Mouse (Mus musculus) midbrain, embryonic 12.5 days (tissue): ENCODE results near the gene Ypel2. TPM values are rescaled to one million over a fixed set of nuclear protein-coding genes. Genes with fewer than 3 reads are reported as not detected.

Experiments used
- ATAC-seq: fragments of 200-750 bp; cut with Nextera tagmentation; 2 replicates; pipeline ENCODE4 v1.8.0; 2017; ENCODE audit warnings: low read depth, moderate TSS enrichment, moderate library complexity; ENCODE audit not compliant: low FRiP score
- H3K27ac ChIP-seq: fragments of 300-500 bp; sonication (generic); replicated peaks from 2 replicates; pipeline ENCODE4 v1.5.1; 2016; ENCODE audit warnings: mild to moderate bottlenecking
- H3K27me3 ChIP-seq: fragments of 300-500 bp; sonication (generic); 2 replicates; pipeline ENCODE4 v1.6.1; 2016; ENCODE audit warnings: mild to moderate bottlenecking
- H3K36me3 ChIP-seq: fragments of 300-500 bp; sonication (generic); 2 replicates; pipeline ENCODE4 v1.6.1; 2016
- H3K4me1 ChIP-seq: fragments of 300-500 bp; sonication (generic); 2 replicates; pipeline ENCODE4 v1.6.1; 2016
- H3K4me2 ChIP-seq: fragments of 300-500 bp; sonication (generic); replicated peaks from 2 replicates; pipeline ENCODE4 v1.6.1; 2016; ENCODE audit warnings: mild to moderate bottlenecking, moderate library complexity
- H3K4me3 ChIP-seq: fragments of 300-500 bp; sonication (generic); 2 replicates; pipeline ENCODE4 v1.5.1; 2016; ENCODE audit warnings: mild to moderate bottlenecking
- H3K9ac ChIP-seq: fragments of 300-500 bp; sonication (generic); replicated peaks from 2 replicates; pipeline ENCODE4 v1.6.1; 2016; ENCODE audit warnings: mild to moderate bottlenecking, moderate library complexity
- H3K9me3 ChIP-seq: fragments of 300-500 bp; sonication (generic); 2 replicates; pipeline ENCODE4 v1.6.1; 2016; ENCODE audit warnings: mild to moderate bottlenecking
- WGBS: fragments of 180-500 bp; shearing (Covaris S2); methylation state at CpG from one replicate; pipeline ENCODE4 v1.1.7; 2016; 5-methylcytosine and 5-hydroxymethylcytosine counted together
- polyA plus RNA-seq: library from polyadenylated mRNA; unstranded; fragments of >200 nt; fragmentation: Nextera tagmentation; extraction: Ambion mirVana; gene quantifications from 2 replicates; pipeline ENCODE4 v1.2.1, GENCODE M21; 2016

Gene Ypel2
- polyA plus RNA-seq, 1 experiment from 2014 or later: 10.3 TPM

DNA sequence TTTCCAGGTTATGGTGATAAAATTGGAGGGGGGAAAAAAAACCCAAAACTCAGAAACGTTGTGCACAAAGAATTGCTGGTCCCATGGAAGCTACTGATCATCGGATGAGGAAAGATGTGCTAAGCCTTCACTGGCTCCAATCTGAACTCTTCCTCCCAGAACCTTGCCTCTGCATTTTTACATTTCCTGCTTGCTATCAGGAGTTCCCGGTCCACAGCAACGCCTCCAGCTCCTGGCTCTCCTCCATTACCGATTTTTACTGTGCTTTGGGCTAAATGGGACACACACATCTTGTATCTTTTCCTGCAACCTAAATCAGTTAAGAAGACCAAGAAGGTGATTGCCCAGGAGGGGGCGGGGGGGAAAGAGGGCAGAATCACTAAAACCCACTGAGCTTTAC lies 54.0 kb downstream of the Ypel2 start:
- no peak overlapping the region for H3K4me3 ChIP-seq
- H3K9me3 ChIP-seq: no peaks in the 10 kb centered on the region
- H3K9ac ChIP-seq: no peak overlapping the region
- no peaks in the 10 kb centered on the region for H3K27me3 ChIP-seq
- WGBS: 88% methylated on average over 6 of the region's 6 CpGs
- no peak overlapping the region for H3K4me2 ChIP-seq
- H3K27ac ChIP-seq: no peak overlapping the region
- no peak for ATAC-seq
- no peaks in the 10 kb centered on the region for H3K4me1 ChIP-seq
- H3K36me3 ChIP-seq: peaks cover 28% of the 10 kb centered on the region

DNA sequence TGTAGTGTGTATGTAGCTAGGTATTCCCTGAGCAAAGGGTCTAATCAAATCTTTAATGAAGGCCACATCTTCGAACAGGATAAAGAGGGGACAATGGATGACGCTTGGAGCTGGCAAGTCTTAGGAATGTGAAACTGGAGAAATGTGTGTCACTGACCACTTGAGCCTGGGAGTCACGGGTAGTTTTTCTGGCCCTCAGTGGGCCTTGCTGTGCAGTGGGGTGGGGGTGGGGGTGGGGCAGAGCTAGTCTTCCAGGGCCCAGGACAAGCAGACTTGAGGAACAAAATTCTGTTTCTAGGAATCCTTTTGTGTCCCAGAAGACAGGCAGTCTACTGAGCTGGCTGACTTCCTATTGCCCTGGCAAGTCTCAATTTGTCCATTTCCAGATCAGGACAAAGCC lies 55.0 kb downstream of the Ypel2 start:
- no peak for ATAC-seq
- Histone ChIP-seq H3K36me3 (peaks cover 23% of the 10 kb centered on the region), H3K9me3 (no peaks in the 10 kb centered on the region), H3K4me3 (no peak overlapping the region), H3K27ac (no peak overlapping the region), H3K9ac (no peak overlapping the region), H3K27me3 (no peaks in the 10 kb centered on the region), H3K4me2 (no peak overlapping the region), H3K4me1 (no peaks in the 10 kb centered on the region)
- 76% methylated on average over 3 of the region's 3 CpGs for WGBS

DNA sequence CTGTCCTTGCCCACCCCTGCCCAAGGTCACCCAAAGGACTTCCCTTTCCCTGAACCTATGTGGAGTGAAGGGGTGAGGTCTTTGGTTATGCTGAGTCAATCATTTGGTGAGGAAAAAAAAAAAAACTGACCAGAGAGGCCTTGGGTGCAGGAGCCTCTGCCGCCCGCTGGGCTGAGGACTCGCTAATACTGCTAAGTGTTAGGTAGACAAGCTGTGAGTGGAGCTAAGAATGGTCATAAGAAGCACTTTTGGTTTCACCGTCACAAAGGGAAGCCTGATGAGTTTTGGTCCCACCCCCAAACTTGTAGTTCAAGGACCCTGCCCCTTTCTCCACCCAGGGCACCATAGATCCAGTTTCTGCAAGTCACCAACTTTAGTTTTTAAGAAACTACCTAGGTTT lies 55.4 kb downstream of the Ypel2 start:
- Histone ChIP-seq H3K9ac (no peak overlapping the region), H3K9me3 (no peaks in the 10 kb centered on the region), H3K4me1 (no peaks in the 10 kb centered on the region), H3K4me3 (no peak overlapping the region), H3K27ac (no peak overlapping the region), H3K4me2 (no peak overlapping the region), H3K27me3 (no peaks in the 10 kb centered on the region), H3K36me3 (peaks cover 18% of the 10 kb centered on the region)
- no peak for ATAC-seq
- WGBS: 87% methylated on average over 4 of the region's 4 CpGs

DNA sequence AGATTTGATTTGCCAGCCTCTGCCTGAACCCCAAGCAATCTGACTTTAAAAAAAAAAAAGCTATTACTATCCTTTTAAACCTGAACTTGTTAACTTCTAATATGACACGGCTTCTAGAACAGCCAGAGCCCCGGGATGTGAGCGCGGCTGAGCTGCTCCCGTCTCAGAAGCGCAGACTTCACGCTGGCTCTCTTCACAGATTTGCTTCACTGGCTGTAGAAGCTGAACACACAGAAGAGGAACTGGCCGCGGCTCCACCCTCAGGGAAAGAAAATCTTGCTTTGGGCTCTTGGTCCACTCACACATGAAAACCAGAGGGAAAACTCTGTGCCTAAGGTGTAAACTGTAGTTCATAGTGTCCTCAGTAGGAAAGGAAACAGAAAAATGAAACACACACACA lies 56.6 kb downstream of the Ypel2 start:
- Histone ChIP-seq H3K4me3 (no peak overlapping the region), H3K9me3 (no peaks in the 10 kb centered on the region), H3K4me2 (no peak overlapping the region), H3K9ac (no peak overlapping the region), H3K27ac (no peak overlapping the region), H3K4me1 (no peaks in the 10 kb centered on the region), H3K36me3 (peaks cover 11% of the 10 kb centered on the region; the same call in 1 of the 2 replicates), H3K27me3 (no peaks in the 10 kb centered on the region)
- ATAC-seq: no peak
- 48% methylated on average over 9 of the region's 9 CpGs for WGBS

DNA sequence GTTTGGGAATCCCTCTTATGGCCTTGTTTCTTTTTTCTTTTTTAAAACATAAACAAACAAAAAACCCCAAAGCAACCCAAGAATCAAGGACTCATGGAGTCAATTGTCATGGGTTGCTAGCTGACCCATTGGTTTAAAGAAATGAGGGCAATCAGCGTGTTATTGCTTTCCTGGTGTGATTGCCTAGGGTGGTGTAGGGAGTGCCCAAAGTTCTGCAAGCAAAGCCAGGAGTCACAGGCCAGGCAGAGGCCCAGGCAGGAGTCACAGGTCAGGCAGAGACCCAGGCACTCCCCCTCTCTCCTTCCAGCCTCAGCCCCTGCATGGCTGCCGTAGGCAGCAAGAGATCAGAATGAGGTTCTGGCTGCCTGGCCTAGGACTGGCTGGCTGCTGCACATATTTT lies 58.6 kb downstream of the Ypel2 start:
- Histone ChIP-seq H3K27ac (no peak overlapping the region), H3K9ac (no peak overlapping the region), H3K27me3 (no peaks in the 10 kb centered on the region), H3K4me1 (no peaks in the 10 kb centered on the region), H3K4me2 (no peak overlapping the region), H3K4me3 (no peak overlapping the region), H3K9me3 (no peaks in the 10 kb centered on the region), H3K36me3 (0 out of 2 replicates have a peak, but pooled peaks cover under 1% of the 10 kb centered on the region)
- 80% methylated on average over 2 of the region's 2 CpGs for WGBS
- no peak for ATAC-seq

DNA sequence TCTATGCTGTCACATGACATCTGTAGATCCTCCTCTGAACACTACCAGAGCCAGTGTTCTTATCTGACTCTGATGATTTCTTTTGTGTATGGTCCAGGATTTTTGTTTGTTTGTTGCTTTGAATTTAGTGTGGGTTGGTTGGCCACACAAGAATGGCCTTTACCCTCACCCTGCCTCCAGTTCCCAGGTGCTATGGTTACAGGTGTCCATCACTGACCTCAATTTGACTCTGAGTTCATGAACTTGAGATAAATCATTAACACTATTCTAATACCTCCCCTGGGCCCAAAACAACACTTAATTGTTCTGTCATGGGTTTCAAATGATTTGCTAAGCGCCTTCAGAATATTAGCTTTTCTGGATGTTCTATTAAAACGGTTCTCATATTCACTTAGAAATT lies 61.3 kb downstream of the Ypel2 start:
- no peaks in the 10 kb centered on the region for H3K9me3 ChIP-seq
- 91% methylated on average over 2 of the region's 2 CpGs for WGBS
- ATAC-seq: no peak
- H3K27ac ChIP-seq: no peak overlapping the region
- no peak overlapping the region for H3K9ac ChIP-seq
- H3K4me2 ChIP-seq: no peak overlapping the region
- no peaks in the 10 kb centered on the region; the same call in 1 of the 2 replicates for H3K27me3 ChIP-seq
- no peaks in the 10 kb centered on the region for H3K36me3 ChIP-seq
- no peaks in the 10 kb centered on the region for H3K4me1 ChIP-seq
- H3K4me3 ChIP-seq: no peak overlapping the region

DNA sequence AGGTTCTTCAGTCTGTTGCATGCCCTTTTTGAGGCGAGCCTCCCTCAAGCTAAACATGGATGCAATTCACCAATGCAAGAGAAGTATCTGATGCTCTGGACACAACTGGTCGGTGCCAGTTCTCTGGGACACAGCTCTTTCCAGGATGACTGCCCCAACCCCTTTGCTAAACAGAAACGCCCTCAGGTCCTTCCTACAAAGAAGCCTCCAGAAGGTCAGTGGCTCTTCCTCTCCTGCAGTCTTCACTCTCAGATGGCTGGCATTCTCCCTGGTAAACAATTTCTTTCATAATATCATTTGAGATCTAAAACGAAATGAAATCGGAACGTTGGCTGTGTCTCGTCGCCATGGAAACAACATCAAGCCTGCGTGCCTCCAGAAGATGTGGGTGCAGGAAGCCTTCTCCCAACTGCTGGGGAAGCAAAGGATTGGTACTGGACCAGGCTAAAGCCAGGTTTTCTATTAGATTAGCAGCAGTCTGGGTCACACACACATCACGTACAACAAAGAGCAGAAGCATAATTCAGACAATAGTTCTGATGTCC lies 62.8 kb downstream of the Ypel2 start:
- no peaks in the 10 kb centered on the region for H3K36me3 ChIP-seq
- no peak overlapping the region for H3K27ac ChIP-seq
- H3K4me1 ChIP-seq: no peaks in the 10 kb centered on the region
- no peak overlapping the region for H3K4me2 ChIP-seq
- no peaks in the 10 kb centered on the region for H3K9me3 ChIP-seq
- 75% methylated on average over 10 of the region's 10 CpGs for WGBS
- H3K27me3 ChIP-seq: no peaks in the 10 kb centered on the region; the same call in 1 of the 2 replicates
- ATAC-seq: no peak
- no peak overlapping the region for H3K9ac ChIP-seq
- H3K4me3 ChIP-seq: no peak overlapping the region

DNA sequence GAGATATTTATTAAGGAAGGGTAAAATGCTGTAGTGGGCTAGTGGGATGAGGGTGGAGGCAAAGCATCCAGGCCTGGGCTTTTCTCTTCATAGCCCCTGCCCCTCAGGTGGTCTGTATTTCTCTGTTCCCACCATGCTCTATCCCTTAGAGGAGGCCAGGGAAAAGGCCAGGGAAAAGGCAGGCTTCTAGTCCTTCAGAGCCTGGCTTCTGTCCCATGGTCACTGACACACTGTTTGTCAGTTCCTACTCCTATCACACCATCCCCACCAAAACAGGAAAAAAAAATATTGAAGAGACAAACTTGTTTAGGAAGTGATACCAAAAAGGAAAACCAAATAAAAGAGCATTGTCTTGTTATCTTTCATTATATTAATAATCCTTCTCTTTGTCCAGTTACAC lies 63.5 kb downstream of the Ypel2 start:
- no peak overlapping the region for H3K4me3 ChIP-seq
- no peaks in the 10 kb centered on the region; the same call in 1 of the 2 replicates for H3K27me3 ChIP-seq
- no peak overlapping the region for H3K9ac ChIP-seq
- H3K9me3 ChIP-seq: no peaks in the 10 kb centered on the region
- no peak for ATAC-seq
- H3K36me3 ChIP-seq: no peaks in the 10 kb centered on the region
- no peak overlapping the region for H3K27ac ChIP-seq
- no peak overlapping the region for H3K4me2 ChIP-seq
- no peaks in the 10 kb centered on the region for H3K4me1 ChIP-seq

DNA sequence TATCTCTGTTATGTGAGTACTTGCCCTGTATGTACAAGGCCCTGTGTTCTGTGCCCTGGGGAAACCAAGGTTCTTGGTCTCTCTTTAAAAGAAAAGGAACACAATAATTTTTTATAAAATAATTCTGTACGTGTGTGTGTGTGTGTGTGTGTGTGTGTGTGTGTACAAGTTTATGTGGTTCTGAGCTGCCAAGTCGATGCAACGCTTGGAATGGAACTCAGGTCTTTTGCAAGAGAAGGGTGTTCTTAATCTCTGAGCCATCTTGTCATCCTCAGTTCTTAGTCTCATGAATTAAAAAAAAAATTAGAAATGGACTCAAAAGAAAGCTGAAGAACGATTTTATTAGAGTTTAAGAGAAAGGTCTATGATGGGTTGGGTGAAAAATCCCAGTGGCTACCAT lies 64.0 kb downstream of the Ypel2 start:
- H3K27me3 ChIP-seq: no peaks in the 10 kb centered on the region; the same call in 1 of the 2 replicates
- ATAC-seq: no peak
- H3K4me3 ChIP-seq: no peak overlapping the region
- no peaks in the 10 kb centered on the region for H3K4me1 ChIP-seq
- H3K27ac ChIP-seq: no peak overlapping the region
- H3K4me2 ChIP-seq: no peak overlapping the region
- no peak overlapping the region for H3K9ac ChIP-seq
- no peaks in the 10 kb centered on the region for H3K36me3 ChIP-seq
- H3K9me3 ChIP-seq: no peaks in the 10 kb centered on the region
- 87% methylated on average over 4 of the region's 4 CpGs for WGBS

DNA sequence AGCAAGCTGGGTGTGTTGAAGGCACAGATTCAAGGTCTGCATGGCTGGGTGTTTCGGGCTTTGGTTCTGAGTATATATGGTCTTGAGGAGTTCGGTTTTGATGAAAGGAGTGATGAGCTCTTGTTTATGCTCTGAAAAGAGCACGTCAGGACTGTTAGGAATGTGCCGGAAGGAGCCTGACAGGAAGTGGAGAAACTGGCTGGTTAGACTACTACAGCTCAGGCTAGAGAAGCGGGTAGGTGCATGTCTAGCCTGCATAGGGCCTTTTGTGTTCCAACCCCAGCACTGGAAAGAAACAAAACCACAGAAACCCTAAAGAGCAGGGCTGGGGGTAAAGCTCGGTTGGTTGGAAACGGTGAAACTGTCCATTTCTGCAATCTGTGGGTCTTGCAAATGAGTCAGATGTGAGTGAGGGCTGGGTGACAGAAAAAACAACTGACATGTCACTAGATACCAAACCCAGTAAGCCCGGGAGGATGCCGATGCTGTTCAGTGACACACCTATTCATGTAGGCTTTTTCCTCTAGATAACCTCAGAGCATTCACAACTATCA lies 68.3 kb downstream of the Ypel2 start:
- Histone ChIP-seq H3K4me2 (no peak overlapping the region), H3K27ac (no peak overlapping the region), H3K9ac (no peak overlapping the region), H3K27me3 (no peaks in the 10 kb centered on the region; the same call in 1 of the 2 replicates), H3K36me3 (no peaks in the 10 kb centered on the region), H3K4me3 (no peak overlapping the region), H3K4me1 (no peaks in the 10 kb centered on the region), H3K9me3 (no peaks in the 10 kb centered on the region)
- ATAC-seq: no peak
- WGBS: 89% methylated on average over 9 of the region's 9 CpGs

DNA sequence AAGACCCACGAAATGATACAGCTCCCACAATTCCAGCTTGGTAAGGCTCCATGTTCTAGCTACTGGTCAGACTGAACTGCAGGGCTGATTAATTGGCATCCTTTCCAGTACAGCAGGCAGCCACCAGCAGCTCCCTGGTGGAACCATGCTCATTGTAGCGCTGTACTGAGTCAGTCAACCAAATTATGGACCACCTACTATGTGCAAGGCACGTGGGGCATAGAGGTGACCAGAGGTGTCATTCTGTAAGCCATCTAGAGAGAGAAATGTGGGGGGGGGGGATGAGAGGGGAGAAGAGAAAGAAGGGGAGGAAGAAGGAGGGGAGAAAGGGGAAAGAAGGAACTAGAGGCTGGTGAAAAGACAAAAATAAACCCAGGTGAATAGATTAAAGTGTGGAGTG lies 68.9 kb downstream of the Ypel2 start:
- 78% methylated on average over 3 of the region's 3 CpGs for WGBS
- no peaks in the 10 kb centered on the region for H3K9me3 ChIP-seq
- no peak overlapping the region for H3K4me2 ChIP-seq
- H3K27ac ChIP-seq: no peak overlapping the region
- no peak overlapping the region for H3K9ac ChIP-seq
- H3K4me3 ChIP-seq: no peak overlapping the region
- no peak for ATAC-seq
- no peaks in the 10 kb centered on the region; the same call in 1 of the 2 replicates for H3K27me3 ChIP-seq
- no peaks in the 10 kb centered on the region for H3K4me1 ChIP-seq
- H3K36me3 ChIP-seq: no peaks in the 10 kb centered on the region

DNA sequence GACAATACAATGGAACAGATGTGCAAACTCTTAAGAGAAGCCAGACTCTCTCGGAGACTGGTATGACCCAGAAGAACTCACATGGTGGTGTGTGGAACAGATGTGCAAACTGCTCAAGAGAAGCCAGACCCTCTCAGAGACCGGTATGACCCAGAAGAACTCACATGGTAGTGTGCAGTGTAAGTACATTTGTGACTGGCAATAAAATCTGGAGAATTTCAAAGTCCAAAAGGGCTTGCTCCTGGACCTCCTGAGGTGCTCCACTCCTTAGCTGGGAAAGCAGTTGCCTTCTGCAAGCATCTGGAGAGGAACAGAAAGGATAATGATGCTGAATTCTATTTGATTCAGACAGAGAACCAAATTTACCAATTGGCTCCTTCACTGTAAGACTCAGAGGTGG lies 69.9 kb downstream of the Ypel2 start:
- Histone ChIP-seq H3K36me3 (no peaks in the 10 kb centered on the region), H3K27me3 (no peaks in the 10 kb centered on the region), H3K4me1 (no peaks in the 10 kb centered on the region), H3K9ac (no peak overlapping the region), H3K4me3 (no peak overlapping the region), H3K27ac (no peak overlapping the region), H3K9me3 (no peaks in the 10 kb centered on the region), H3K4me2 (no peak overlapping the region)
- no peak for ATAC-seq
- WGBS: 67% methylated on average over 2 of the region's 2 CpGs

DNA sequence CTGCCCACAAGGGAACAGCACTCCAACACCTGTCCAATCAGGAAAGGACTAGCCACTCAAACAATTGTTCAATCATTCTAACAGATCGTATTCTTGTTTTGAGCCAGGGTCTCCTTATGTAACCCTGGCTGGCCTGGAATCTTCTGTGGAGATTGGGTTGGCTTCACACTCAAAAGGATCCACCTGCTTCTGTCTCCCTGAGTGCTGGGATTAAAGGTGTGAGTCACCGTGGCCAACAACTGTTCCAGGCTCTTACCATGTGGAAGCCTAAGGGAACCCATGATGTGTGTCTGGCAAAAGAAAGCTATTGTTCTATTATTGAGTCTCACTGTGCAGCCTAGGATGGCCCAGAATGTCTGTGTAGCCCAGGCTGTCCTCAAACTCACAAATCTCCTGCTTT lies 71.5 kb downstream of the Ypel2 start:
- Histone ChIP-seq H3K4me2 (no peak overlapping the region), H3K27ac (no peak overlapping the region), H3K4me3 (no peak overlapping the region), H3K27me3 (no peaks in the 10 kb centered on the region), H3K9ac (no peak overlapping the region), H3K4me1 (no peaks in the 10 kb centered on the region), H3K9me3 (no peaks in the 10 kb centered on the region), H3K36me3 (no peaks in the 10 kb centered on the region)
- ATAC-seq: no peak
- 86% methylated on average over 2 of the region's 2 CpGs for WGBS
